Mouse (Mus musculus): ENCODE results near the gene Arhgap8. TPM values are rescaled to one million over a fixed set of nuclear protein-coding genes. Genes with fewer than 3 reads are reported as not detected.

Arhgap8 gene
- polyA plus RNA-seq, 1 experiment, result 0.81 TPM

DNA sequence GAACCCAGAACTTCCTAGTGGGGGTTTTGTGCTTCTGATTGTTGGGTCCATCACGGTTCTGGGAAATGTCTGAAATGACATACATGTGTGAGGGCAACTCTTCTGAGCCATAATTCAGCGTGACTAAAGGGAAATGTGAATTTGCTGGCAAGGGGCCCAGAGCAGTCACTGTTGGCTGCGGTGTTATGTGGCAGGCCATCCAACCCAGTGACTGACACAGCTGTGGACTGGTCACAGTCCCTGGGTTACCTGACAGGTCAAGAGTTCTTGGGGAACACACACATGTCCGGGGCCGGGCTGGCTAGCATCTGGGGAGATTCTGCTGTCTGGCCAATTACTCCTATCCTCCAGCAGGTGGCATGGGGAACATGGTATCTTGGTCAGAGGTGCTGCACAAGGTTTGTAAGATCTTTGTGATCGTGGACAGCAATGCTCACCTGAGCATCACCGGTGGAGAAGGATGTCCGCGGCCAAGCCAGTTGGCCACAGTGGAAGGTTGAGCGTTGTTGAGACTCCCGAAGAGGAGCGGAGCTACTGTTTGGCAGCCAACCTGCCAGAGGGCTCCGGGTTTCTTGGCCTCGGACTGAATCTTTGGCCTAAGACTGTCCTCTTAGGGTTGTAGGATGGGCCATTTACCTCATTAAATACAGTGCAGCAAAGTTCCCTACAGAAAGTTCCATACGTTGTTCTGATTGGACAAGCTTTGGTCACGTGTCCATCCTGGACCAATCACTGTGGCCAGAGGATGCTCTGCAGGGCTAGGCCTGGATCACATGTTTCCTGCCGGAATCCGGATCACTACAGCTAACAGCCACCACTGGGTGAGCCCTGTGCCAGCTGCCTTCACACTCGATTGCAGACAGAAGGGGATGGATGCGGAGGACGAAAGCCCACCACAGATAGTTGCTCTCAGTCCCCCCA lies 52.6 kb downstream of the Arhgap8 start:
- peak; percentile 42 for DNase-seq (ENCODE audit: low read depth)
- peak; percentile 56; the same call in 1 of the 2 replicates for TF ChIP-seq CTCF (IDR thresholded peaks at IDR 0.05; ENCODE audit: borderline replicate concordance, extremely low read depth, insufficient read depth, insufficient read length)
- no peak for TF ChIP-seq POLR2A (IDR thresholded peaks at IDR 0.05; ENCODE audit: borderline replicate concordance, extremely low read depth, insufficient read depth, insufficient read length, poor library complexity, severe bottlenecking)

DNA sequence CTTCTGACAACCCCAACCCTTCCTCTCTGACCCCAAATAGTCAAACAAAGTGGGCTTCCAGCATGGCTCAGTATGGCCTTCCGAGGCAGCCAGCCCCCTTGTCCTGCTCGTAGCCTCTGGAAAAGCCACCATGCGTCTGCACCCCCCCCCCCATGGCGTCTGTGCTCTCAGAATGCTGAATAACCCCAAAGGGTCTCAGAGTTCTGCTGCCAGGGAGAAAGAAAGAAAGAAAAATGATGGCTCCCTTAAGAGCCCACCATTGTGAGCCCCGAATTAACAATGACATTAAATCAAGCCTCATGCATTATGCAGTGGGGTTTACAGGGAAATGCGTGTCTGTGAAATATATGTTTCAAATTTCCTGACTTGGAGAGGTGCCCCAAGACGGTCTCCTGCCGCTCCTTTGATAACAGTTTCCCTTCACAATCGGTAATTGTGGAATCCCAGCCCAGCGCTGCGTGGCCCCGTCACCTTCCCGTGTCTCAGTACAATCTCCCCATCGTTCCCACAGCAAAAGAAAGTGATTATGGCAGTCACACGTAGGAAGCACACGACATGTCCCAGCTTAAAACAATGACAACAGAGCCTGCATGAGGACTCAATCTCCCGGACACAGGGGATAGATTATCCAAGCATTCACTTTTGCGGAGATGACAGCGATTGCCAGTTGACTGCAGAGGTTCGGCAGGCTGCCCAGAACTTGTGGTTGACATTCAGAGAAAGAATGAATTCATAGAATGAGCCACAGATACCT lies 55.7 kb downstream of the Arhgap8 start:
- peak; percentile 73 for DNase-seq (ENCODE audit: low read depth)
- TF ChIP-seq CTCF (IDR thresholded peaks at IDR 0.05; ENCODE audit: borderline replicate concordance, extremely low read depth, insufficient read depth, insufficient read length) (no peak), POLR2A (IDR thresholded peaks at IDR 0.05; ENCODE audit: borderline replicate concordance, extremely low read depth, insufficient read depth, insufficient read length, poor library complexity, severe bottlenecking) (no peak)

DNA sequence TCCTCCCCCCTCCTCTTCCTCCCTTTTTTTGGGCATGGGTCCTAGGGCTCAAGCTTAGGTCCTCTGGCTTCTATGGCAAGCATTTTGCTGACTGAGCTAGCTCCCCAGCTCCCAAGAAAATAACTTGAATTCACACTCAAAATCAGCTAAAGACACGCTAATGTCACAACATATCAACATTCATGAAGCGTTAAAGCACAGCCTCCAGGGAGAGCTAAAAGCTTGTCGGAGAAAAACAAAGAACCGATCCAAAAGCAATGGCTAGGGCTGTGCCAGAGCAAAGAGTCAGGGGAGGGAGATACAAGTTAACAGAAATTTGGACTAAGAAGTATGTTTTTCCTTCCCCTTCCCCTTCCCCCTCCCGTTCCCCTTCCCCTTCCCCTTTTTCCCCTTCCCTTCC lies 58.7 kb downstream of the Arhgap8 start:
- DNase-seq (ENCODE audit: low read depth), result peak; percentile 64
- TF ChIP-seq CTCF (IDR thresholded peaks at IDR 0.05; ENCODE audit: borderline replicate concordance, extremely low read depth, insufficient read depth, insufficient read length), result no peak
- no peak for TF ChIP-seq POLR2A (IDR thresholded peaks at IDR 0.05; ENCODE audit: borderline replicate concordance, extremely low read depth, insufficient read depth, insufficient read length, poor library complexity, severe bottlenecking)

DNA sequence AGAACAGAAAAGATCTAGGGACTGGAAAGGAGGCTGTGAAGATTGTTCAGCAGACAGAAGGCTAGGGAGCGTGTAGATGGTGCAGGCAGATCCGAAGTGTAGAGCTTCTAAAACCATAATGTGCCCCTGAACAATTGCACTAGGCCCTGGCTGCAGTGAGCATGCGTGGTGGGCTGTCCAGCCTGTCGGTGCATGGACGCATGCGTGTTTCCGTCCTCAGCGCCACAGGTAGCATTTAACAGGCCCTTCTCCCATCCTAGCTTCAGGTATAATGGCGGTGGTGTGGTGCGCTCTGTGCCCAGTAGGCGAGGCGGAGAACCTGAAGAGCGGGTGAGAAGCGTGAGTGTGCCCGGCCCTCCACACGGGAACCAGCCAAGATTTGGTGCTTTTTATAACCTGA lies 65.0 kb downstream of the Arhgap8 start:
- DNase-seq (ENCODE audit: low read depth), result no peak
- TF ChIP-seq CTCF (IDR thresholded peaks at IDR 0.05; ENCODE audit: borderline replicate concordance, extremely low read depth, insufficient read depth, insufficient read length) (no peak), POLR2A (IDR thresholded peaks at IDR 0.05; ENCODE audit: borderline replicate concordance, extremely low read depth, insufficient read depth, insufficient read length, poor library complexity, severe bottlenecking) (no peak)

GRCm38 (mm10) chr15:84787161-84787560 lies 67.3 kb downstream of the Arhgap8 start:
- TF ChIP-seq POLR2A (IDR thresholded peaks at IDR 0.05; ENCODE audit: borderline replicate concordance, extremely low read depth, insufficient read depth, insufficient read length, poor library complexity, severe bottlenecking), result no peak
- no peak for TF ChIP-seq CTCF (IDR thresholded peaks at IDR 0.05; ENCODE audit: borderline replicate concordance, extremely low read depth, insufficient read depth, insufficient read length)
- no peak for DNase-seq (ENCODE audit: low read depth)

GRCm38 (mm10) chr15:84793649-84794048 lies 73.8 kb downstream of the Arhgap8 start:
- TF ChIP-seq CTCF (IDR thresholded peaks at IDR 0.05; ENCODE audit: borderline replicate concordance, extremely low read depth, insufficient read depth, insufficient read length), result no peak
- TF ChIP-seq POLR2A (IDR thresholded peaks at IDR 0.05; ENCODE audit: borderline replicate concordance, extremely low read depth, insufficient read depth, insufficient read length, poor library complexity, severe bottlenecking), result no peak
- DNase-seq (ENCODE audit: low read depth), result peak; percentile 71

DNA sequence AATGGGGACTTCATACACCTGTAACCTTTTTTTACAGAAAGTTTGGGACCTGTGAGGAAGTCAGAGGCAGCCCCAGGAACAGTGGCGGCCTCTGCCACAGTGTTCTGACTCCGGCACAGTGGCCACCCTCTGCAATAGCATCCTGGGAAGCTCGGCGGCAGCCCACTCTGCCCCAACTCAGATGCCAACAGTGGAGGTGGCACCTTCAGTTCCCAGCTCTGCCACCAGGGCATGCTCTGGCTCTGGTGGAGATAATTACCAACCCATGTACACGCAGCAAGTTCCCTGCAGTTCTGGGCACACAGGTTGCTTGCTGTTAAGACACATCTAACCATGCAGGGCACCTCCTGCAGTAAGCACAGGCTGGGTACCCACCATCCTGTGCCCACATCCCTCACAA lies 80.3 kb downstream of the Arhgap8 start:
- no peak for TF ChIP-seq POLR2A (IDR thresholded peaks at IDR 0.05; ENCODE audit: borderline replicate concordance, extremely low read depth, insufficient read depth, insufficient read length, poor library complexity, severe bottlenecking)
- peak; percentile 62 for TF ChIP-seq CTCF (IDR thresholded peaks at IDR 0.05; ENCODE audit: borderline replicate concordance, extremely low read depth, insufficient read depth, insufficient read length)
- peak; percentile 53 for DNase-seq (ENCODE audit: low read depth)

DNA sequence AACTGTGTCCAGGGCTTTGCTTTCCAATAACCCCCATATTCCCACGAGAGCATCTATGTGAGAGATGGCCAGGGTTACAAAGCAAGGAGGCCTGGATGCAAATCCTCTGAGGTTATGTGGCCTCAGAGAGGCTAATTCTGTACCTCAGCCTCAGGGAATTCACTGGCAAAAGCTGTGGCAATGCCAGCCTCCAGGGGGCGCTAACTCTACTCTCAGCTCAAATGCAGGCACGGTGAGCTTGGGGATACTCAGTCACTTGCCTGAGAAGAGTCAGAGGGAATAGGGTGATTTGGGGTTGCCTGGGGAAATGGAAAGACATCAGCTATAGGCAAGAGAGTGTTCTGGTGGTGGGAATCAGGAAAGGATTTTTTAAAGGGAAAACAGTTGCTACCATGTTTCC lies 83.8 kb downstream of the Arhgap8 start:
- TF ChIP-seq POLR2A (IDR thresholded peaks at IDR 0.05; ENCODE audit: borderline replicate concordance, extremely low read depth, insufficient read depth, insufficient read length, poor library complexity, severe bottlenecking) (no peak), CTCF (IDR thresholded peaks at IDR 0.05; ENCODE audit: borderline replicate concordance, extremely low read depth, insufficient read depth, insufficient read length) (peak; percentile 83)

DNA sequence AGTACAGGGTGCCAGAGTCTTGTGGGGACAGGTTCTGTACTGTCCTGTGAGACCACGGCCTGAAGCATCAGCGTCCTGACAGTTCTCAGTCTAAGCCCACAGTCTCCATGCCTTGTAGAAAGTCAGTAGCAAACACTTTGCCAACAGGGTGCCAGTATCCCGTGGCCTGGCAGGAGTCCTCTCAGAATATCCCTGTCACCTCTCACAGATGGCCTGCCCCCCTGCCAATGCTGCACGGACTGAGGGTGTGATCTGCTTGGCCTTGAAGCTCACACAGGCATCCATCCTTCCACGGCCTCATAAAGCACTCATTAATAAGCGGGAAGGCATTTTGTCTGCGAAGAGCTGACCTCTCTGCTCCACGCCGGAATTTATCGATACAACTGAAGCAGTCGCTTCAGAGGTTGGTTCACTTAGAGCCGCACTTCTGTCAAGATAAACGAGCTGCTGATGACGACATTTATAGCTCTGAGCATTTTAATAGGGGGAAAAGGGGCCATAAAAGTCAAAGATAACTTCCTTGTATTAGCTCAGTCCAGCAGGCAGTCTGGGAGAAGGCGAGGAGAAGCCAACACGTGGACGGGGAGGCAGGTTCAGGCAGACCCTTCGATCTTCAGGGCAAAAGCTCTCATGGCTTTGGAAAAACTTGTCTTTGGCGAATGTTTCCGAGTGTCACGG lies 89.6 kb downstream of the Arhgap8 start:
- TF ChIP-seq CTCF (IDR thresholded peaks at IDR 0.05; ENCODE audit: borderline replicate concordance, extremely low read depth, insufficient read depth, insufficient read length), result no peak
- no peak for TF ChIP-seq POLR2A (IDR thresholded peaks at IDR 0.05; ENCODE audit: borderline replicate concordance, extremely low read depth, insufficient read depth, insufficient read length, poor library complexity, severe bottlenecking)

More for the DNA sequence above, 83.8 kb downstream of the Arhgap8 start:
- peak; percentile 65 for DNase-seq (ENCODE audit: low read depth)

DNA sequence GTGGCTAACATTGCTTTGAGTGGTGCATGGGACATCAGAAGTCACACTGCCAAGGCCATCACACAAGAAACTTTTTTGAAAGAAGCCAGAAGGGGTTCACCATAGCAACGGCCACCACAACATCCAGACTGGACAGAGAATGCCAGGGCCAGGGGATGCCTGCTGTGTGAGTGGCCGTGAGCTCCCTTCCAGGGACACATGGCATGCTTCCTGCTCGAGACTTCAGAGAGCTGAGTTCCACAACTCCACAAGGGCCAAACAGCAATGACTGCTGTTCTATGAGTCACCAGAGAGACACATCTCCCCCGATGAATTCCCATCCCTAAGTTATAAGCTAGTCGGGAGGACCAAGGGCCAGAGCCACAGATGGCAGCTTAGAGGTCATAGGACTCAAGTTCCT lies 91.3 kb downstream of the Arhgap8 start:
- DNase-seq (ENCODE audit: low read depth), result no peak
- no peak for TF ChIP-seq POLR2A (IDR thresholded peaks at IDR 0.05; ENCODE audit: borderline replicate concordance, extremely low read depth, insufficient read depth, insufficient read length, poor library complexity, severe bottlenecking)
- no peak for TF ChIP-seq CTCF (IDR thresholded peaks at IDR 0.05; ENCODE audit: borderline replicate concordance, extremely low read depth, insufficient read depth, insufficient read length)

More for the DNA sequence above, 89.6 kb downstream of the Arhgap8 start:
- no peak for DNase-seq (ENCODE audit: low read depth)
